Mouse (Mus musculus): ENCODE measurements at regions not wholly inside any gene's neighbourhood (a gene's known extent, or its start where the extent isn't known, plus 50 kb on each side); places are given as distances from the start of the nearest gene placed in this dataset.

GRCm38 (mm10) chr8:34756171-34756570 lies 644.6 kb upstream of the Gm10131 start:
- no peak for TF ChIP-seq EP300 (optimal IDR thresholded peaks at IDR 0.05)
- no peak for TF ChIP-seq CTCF (IDR thresholded peaks at IDR 0.05; ENCODE audit: low read depth)

Measured in stomach, postnatal 0 days (tissue).